Mouse (Mus musculus): Measurements from ENCODE around the gene Wipf3.

DNA sequence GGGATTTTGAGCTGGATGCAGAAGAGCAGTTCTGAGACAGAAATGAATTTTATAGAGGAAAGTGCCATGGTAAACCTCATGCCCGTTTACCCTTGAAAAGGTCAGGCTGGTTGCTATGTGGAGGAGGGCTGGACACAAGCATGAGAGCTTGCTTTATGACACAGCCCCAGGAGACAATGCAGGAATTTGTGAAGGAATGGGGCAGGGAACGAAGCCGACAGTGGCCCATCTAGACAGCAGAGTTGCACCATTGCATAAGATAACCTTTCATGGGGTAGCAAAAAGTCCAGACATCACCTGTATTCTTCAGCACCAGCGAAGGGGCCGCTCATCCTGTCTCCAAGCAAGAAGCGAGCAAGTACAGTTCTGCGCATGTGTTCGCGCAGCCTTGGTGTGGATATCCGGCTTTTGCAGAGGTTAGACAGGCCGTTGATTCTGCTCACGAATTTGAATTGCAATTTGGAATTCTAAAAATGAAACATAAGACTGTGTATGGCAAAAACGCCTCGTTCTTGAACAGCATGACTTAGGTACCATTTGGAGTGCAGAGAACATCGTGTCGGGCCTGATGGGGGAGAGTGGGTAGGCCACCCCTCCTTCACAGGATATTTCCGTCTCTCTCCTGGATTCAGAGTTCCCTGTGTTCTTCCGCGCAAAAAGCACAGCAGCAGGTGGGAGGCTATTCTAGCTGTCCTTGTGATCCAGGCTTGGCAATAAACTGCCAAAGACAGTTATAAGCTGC is 46.7 kb downstream of the Wipf3 start:
- TF ChIP-seq CTCF (IDR thresholded peaks at IDR 0.05; ENCODE audit: low read depth, low read length) = no peak
- no peak for TF ChIP-seq POLR2A (IDR thresholded peaks at IDR 0.05; ENCODE audit: borderline replicate concordance, low read depth, low read length)
